Mouse (Mus musculus) cerebellum, adult 18-20 months (tissue): ENCODE measurements around the gene Grm1.

Experiments
- DNase-seq, 2 experiments: peaks; one replicate each; pipeline ENCODE4 v3.0.0; 2021

Grm1 gene

GRCm38 (mm10) chr10:10964490-10965150 lies 117.5 kb downstream of the Grm1 start:
- DNase-seq = peak in 1 of 2 experiments; percentile 14

DNA sequence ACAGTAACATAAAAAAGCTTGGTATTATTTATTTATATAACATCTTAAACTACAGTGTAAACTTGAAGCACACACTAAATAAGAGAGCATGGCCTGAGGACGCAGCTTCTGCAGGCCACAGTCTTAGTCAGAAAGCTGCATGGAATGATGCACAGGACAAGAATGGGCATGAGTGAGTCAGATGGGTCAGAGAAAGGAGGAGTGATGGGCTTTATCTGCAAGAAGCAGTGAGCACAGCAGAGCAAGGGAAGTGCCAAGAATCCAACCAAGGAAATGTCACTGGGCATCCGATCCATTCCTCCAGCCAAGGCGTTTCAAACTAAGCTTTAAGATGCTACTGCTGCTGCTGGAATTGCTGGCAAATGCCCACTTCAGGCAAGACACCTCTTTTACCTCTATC lies 131.6 kb downstream of the Grm1 start:
- no peak for DNase-seq

GRCm38 (mm10) chr10:10949172-10949571 lies 133.0 kb downstream of the Grm1 start:
- no peak for DNase-seq

DNA sequence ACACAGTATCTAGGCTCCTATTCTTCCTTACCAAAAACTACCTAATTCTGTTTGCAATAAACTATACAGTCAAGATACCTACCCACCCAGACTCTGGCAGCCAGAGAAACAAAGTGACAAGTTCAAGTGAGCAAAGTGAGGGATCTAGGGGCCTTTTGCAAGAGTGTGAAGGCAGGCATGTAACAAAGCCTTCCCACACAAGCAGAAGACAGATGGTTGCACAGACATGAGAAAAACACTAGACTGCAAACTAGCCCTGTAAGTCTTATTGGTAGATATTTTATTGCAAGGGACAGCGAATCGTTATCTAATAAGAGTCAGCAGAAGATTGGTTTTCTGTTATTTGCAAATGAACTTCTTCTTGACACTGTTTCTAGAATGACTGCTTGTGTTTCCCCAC lies 134.6 kb downstream of the Grm1 start:
- no peak for DNase-seq

GRCm38 (mm10) chr10:10944003-10944402 lies 138.2 kb downstream of the Grm1 start:
- no peak for DNase-seq

DNA sequence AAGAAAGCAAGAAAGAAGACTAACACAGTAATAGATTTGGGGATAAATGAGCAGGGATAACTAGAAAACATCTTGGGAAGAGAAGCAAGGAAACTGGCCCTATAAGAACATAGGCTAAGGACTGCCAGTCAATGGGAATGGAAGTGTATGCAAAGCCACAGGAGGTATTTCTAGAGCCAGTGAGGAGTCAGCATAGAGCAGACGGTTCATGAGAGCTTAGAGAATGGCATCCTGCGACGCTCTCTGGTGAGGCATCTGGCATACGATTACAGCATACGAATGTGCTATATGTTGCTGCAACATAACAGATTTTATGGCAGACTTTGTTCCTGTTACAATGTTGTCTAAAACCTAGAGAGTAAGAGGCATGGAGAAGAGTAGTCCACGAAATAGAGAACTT lies 139.9 kb downstream of the Grm1 start:
- DNase-seq = peak in 1 of 2 experiments; percentile 39

- DNase-seq = no peak
These were observed 146.3 kb downstream of the Grm1 start for GRCm38 (mm10) chr10:10935806-10936205.

DNA sequence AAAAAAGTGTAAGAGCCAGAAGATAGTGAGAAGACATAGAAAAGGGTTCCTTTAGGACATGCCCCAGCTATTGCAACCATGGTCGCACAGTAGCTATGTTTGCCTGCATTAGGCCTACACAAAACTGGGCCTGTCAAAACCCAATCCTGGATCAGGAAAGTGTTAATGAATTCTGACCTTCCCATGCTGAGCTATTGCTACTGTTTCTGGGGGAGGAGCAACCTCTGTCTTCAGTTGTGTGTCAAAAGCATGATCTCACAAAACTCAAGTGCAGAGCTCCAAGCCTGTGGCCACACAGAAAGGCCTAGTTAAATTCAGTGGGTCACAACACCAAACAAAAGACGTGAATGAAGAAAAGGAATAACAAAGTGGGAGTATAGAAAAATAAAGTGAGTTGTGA lies 152.5 kb downstream of the Grm1 start:
- DNase-seq = no peak

DNA sequence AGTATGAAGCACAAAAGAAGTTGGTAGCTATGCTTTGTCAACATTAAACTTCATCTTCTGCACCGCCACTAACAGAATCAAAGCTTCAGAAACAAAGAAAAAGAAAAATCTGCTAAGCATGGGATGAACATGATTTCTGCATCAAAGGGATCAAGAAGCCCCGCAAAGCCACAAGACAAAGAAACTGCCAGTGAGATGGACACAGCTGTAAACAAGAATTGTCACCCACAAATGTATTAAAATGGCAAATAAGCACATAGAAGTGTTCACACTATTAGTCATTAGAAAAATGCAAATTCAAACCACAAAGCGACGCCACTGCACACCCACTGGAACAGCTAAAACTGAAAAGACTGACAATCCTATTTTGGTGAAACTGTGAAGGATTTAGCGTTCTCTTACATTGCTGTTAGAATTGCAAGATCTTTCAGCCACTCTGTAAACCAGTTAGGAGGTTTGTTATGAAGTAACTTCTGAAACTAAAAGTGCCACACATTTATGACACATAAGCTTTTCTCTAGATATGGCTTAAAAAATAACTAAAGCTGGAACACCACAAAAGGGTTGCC lies 153.3 kb downstream of the Grm1 start:
- DNase-seq = no peak

DNA sequence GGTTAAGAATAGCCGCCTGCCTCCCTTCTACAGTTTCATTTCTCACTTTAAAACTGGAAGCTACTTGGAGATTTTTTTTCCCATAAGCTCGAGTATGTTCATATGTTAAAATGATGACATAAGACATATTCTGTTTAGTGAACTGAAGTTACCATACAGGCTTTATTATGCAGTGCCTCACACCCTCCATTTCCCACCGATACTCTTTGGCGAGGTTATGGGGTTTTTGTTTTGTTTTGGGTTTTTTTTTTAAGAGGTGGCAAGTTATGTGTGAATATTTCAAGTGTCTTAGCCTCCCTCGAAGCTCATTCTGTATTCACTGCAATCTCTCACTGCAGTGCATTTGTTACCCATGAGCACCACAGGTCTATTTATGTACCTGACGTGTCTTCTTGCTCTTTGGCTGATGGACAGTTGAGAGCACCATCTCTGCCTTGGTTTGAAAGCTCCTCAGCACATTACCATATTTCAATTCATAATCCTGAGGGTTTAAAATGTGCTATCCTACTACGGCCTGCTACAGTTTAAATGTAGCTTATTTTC lies 164.2 kb downstream of the Grm1 start:
- no peak for DNase-seq

- peak in 1 of 2 experiments; percentile 32 for DNase-seq
These were observed 168.5 kb downstream of the Grm1 start for GRCm38 (mm10) chr10:10913621-10914020.

- DNase-seq = no peak
These were observed 191.9 kb downstream of the Grm1 start for GRCm38 (mm10) chr10:10890221-10890620.

DNA sequence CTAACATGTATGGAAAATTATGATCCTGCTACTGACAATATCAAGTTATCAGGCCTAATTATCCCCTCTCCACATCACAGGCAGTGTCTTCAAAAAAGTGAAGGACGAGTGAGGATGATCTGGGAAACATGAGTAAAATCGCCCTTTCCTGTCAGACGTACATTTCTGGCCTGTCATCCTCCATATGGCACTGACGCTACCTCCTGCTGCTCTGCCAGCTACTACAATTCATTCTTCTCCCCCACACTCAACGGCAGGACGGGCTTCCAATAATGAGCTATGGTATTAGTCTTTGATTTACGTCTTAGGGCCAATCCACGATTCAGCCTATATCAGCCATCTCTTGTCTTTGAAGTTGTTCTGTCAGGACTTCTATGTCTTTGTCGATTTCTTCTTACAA lies 193.6 kb downstream of the Grm1 start:
- peak; percentile 64 to 68 for DNase-seq

GRCm38 (mm10) chr10:10884992-10885391 lies 197.2 kb downstream of the Grm1 start:
- DNase-seq = no peak

DNA sequence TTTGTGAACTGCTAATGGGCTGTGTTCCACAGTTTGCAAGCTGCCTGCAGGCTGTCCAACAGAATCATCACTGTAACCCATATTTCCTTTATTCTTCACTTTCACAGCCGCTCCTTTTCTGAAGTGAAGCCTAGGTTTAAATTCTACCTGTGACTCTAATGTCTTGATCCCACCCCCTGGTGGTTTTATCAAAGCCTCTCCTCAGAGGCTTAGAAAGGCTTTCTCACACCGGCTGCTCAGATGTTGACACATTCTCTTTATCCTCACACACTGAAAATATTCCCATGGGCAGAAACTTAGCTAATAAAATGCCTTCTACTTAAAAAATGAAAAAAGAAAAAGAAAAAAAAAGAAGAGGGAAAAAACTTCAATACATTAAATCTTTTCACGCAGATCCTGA lies 210.0 kb downstream of the Grm1 start:
- DNase-seq = no peak

- no peak for DNase-seq
These were observed 211.9 kb downstream of the Grm1 start for GRCm38 (mm10) chr10:10870271-10870670.

GRCm38 (mm10) chr10:10866278-10866677 lies 215.9 kb downstream of the Grm1 start:
- DNase-seq = no peak

GRCm38 (mm10) chr10:10864759-10865158 lies 217.4 kb downstream of the Grm1 start:
- no peak for DNase-seq

DNA sequence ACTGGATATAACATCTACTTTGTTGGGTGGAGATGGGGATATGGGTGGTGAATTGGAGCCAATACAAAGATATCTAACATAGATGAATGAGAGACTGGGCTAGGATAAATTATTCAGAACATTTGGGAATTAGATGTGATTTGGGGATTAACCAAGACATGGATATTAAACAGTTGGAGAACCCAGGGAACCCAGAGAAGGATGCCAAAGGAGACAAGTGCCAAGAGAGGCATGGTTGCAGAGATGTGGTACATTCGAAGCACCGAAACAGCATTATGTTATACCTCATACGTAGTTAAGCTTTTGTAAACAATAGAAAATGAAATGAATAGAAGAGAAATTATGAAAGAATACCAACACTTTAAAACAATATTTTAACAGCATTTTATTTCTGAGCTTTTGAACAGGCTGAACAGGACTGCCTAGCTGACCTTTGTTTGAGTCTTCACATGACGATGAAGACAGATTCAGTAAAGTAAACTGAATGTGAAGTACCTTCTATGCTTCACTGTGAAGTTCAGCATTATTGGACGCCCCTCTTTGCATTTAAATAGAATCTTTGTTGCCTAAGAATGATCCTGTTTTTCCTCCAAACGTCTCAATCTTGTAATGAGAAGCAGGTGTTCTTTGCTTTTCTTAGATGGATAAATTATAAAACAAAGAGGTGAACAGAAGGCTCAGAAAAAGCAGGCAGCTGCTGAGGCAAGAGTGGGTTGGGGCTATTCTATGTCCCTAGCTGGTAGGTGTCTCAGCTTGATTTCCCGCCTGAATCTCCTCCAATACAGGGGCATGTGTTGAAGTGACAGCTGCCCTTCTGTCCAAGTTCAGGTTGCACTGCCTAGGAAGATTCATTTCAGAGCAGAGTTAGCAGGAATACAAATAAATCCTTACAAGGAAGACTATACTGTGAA lies 234.5 kb downstream of the Grm1 start:
- DNase-seq = peak; percentile 71 to 78

DNA sequence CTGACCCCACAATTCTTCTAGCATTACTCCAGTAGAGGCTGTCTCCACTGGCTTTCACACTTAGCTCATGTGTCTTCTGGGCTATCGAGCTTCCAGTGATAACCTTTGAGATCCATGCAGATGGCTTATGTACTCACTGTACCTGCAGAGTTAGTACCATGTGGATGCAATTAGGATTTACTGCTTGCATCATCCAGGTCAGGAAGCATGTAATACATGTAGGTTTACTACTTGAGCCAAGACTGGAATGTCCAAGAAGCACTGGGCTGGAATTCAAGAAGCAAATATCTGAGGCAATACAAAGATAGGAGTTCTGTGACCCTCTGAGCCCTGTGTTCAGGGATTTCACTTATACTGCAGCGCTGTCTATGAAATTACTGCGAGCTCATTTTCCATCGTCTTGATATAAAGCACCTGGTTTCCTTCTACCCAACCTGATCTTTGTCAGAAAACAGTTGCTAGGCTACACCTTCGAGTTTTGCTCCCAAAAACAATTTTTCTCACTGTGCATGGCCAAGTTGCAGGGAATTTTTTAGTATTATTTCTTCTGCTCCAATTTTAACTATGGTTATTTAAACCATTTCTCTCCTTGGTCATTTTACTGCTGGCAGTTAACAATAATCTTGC lies 237.0 kb downstream of the Grm1 start:
- DNase-seq = no peak

DNA sequence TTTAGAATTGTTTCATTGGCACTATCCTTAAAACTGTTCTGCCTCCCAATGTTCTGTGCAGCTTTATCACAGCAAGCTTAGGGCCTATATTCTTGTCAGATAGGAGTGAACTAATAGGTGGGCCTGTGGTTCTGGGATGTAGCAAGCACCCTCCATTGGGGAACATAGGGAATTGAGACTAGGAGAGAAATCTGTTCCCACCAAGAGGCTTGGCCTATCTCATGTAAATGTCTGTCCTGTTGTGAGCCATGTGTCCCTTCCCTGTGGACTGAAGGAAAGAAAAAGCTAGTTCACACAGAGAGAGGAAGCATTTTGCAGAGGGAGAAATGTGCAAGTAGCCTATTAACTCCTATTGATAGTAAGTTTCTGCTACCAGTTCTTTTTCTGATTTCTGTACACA lies 246.8 kb downstream of the Grm1 start:
- peak; percentile 31 to 45 for DNase-seq

DNA sequence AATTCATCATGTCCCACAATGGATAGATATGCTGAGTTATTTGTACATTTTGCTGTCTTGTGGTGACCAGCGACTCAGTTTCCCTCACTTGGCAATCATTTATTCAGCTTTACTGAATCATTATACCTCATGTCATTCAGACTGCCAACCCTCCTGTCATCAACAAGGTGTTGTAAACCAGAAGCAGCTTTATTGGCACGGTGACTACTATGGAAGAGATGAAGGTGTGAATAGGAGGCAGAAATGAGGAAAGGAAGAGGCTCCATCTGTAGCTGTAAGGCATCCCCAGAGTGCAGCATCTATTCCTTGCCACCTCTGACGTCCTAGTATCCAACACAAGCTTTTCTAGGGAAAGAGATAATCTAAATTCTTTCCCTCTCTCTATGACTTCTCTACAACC lies 247.3 kb downstream of the Grm1 start:
- peak in 1 of 2 experiments; percentile 30 for DNase-seq

- DNase-seq = peak in 1 of 2 experiments; percentile 41
These were observed 251.0 kb downstream of the Grm1 start for GRCm38 (mm10) chr10:10831141-10831540.
